Mouse (Mus musculus) T-helper 17 cell (primary cell): Measurements from ENCODE around the gene Ptbp3.

Experiments
- in situ Hi-C, 2 experiments: fragments of 300-600 bp; cut with MboI, MseI; formaldehyde crosslinking; loops; 1 replicate in 1 of 2; 2 replicates in 1 of 2; pipeline ENCODE4 v1.15.1; 2025; ENCODE audit warnings: high pct_unique_total_duplicates in 2 of 2

Ptbp3 gene

GRCm38 (mm10) chr4:59549175-59549976 is at the start of gene Ptbp3:
Gene Ptbp3, minus strand, starts transcription at chr4:59549364.
- in situ Hi-C loops, result no loop called here

GRCm38 (mm10) chr4:59596556-59596955 is 47.4 kb upstream of the Ptbp3 start:
- in situ Hi-C loops, result no loop called here

- in situ Hi-C loops, result no loop called here
These were observed 45.5 kb upstream of the Ptbp3 start for GRCm38 (mm10) chr4:59594614-59595013.

GRCm38 (mm10) chr4:59587872-59588226 is 38.7 kb upstream of the Ptbp3 start:
- in situ Hi-C loops, result no loop called here

- in situ Hi-C loops, result no loop called here
These were observed 38.2 kb upstream of the Ptbp3 start for GRCm38 (mm10) chr4:59587215-59587871.

GRCm38 (mm10) chr4:59585097-59585496 is 35.9 kb upstream of the Ptbp3 start:
- in situ Hi-C loops, result no loop called here

- in situ Hi-C loops, result no loop called here
These were observed 33.0 kb upstream of the Ptbp3 start for GRCm38 (mm10) chr4:59582186-59582585.

- in situ Hi-C loops, result no loop called here
These were observed 32.4 kb upstream of the Ptbp3 start, which contains the start of gene Hsdl2 for GRCm38 (mm10) chr4:59581314-59582185. Gene Hsdl2, plus strand, starts transcription at chr4:59581563.

GRCm38 (mm10) chr4:59580495-59581281 is 31.5 kb upstream of the Ptbp3 start:
- in situ Hi-C loops, result no loop called here

- in situ Hi-C loops, result loop anchor here in 1 of 2 experiments (10.0 kb wide), 1 partner anchor 121 kb away; no protein-coding TSS in a partner anchor
These were observed 26.2 kb upstream of the Ptbp3 start for GRCm38 (mm10) chr4:59575184-59575958.

GRCm38 (mm10) chr4:59572521-59573118 is 23.5 kb upstream of the Ptbp3 start:
- in situ Hi-C loops, result loop anchor here (5.0 to 10.0 kb wide), 6 partner anchors 45 to 480 kb away; no protein-coding TSS in a partner anchor

GRCm38 (mm10) chr4:59570519-59570918 is 21.4 kb upstream of the Ptbp3 start:
- in situ Hi-C loops, result loop anchor here (5.0 to 10.0 kb wide), 6 partner anchors 43 to 478 kb away; no protein-coding TSS in a partner anchor

- in situ Hi-C loops, result no loop called here
These were observed 20.4 kb upstream of the Ptbp3 start for GRCm38 (mm10) chr4:59569538-59569937.

GRCm38 (mm10) chr4:59567576-59568260 is 18.6 kb upstream of the Ptbp3 start:
- in situ Hi-C loops, result no loop called here

- in situ Hi-C loops, result no loop called here
These were observed 16.5 kb upstream of the Ptbp3 start for GRCm38 (mm10) chr4:59565571-59566188.

- in situ Hi-C loops, result no loop called here
These were observed 15.0 kb upstream of the Ptbp3 start for GRCm38 (mm10) chr4:59564128-59564527.

GRCm38 (mm10) chr4:59560141-59560540 is 11.0 kb upstream of the Ptbp3 start:
- in situ Hi-C loops, result no loop called here

- in situ Hi-C loops, result loop anchor here in 1 of 2 experiments (10.0 kb wide), 1 partner anchor 363 kb away; no protein-coding TSS in a partner anchor
These were observed 9.0 kb upstream of the Ptbp3 start for GRCm38 (mm10) chr4:59558096-59558720.
